Mouse (Mus musculus) kidney, adult 2 months (tissue): ENCODE data around the gene Arhgap31.

Experiments
- CTCF ChIP-seq: fragments of 200-500 bp; conservative IDR thresholded peaks from 2 replicates; pipeline ENCODE4 v1.5.1; 2011; ENCODE audit warnings: low read depth, mild to moderate bottlenecking, control low read depth, low read length, moderate library complexity, mixed read lengths; ENCODE audit not compliant: insufficient read depth, insufficient read length
- POLR2A ChIP-seq: fragments of 200-500 bp; IDR thresholded peaks from one replicate; pipeline ENCODE4 v1.6.1; 2011; ENCODE audit warnings: low read depth, low read length, control low read depth

DNA sequence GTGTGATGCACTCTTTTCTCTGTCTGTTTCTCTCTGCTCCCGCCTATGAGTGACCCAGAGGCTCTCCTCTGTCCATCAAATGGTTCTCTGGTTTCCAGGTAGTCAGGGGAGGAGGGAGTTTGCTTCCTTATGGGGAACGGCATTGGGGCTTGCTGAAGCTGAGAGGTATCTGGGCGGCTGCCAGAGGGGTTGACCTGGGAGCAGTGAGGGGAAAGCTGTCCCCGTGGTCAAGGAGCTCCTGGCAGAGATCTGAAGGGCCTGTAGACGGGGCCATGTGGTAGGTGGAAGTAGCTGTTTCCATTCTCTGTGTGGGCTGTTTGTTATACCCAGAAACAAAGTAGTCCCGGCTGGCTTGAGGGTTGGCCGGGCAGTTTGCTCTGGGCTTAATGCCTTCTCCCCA lies 6.3 kb downstream of the Arhgap31 start:
- TF ChIP-seq CTCF, result no peak
- no peak for TF ChIP-seq POLR2A
